Mouse (Mus musculus): ENCODE measurements around the gene Gm47289. TPM values are rescaled to one million over a fixed set of nuclear protein-coding genes. Genes with fewer than 3 reads are reported as not detected.

Gene Gm47289
- polyA plus RNA-seq, 1 experiment from 2014 or later, result not detected

Other genes with a start within 250 kb of the Gm47289 start
- 16.7 and 17.4 TPM in 2 replicates for gene Ctdspl, start 232.7 kb upstream of the Gm47289 start, polyA plus RNA-seq (2015; fragmentation: Nextera tagmentation; extraction: Ambion mirVana)
- 31.6 and 33.6 TPM in 2 replicates for gene Vill, start 106.4 kb upstream of the Gm47289 start, polyA plus RNA-seq (2015; fragmentation: Nextera tagmentation; extraction: Ambion mirVana)
- 39.4 and 50.5 TPM in 2 replicates for gene Plcd1, start 65.7 kb upstream of the Gm47289 start, polyA plus RNA-seq (2015; fragmentation: Nextera tagmentation; extraction: Ambion mirVana)
- 0.85 and 0.89 TPM in 2 replicates for gene Dlec1, start 56.7 kb upstream of the Gm47289 start, polyA plus RNA-seq (2015; fragmentation: Nextera tagmentation; extraction: Ambion mirVana)
- gene Acaa1b, start 2.1 kb upstream of the Gm47289 start, polyA plus RNA-seq (2015; fragmentation: Nextera tagmentation; extraction: Ambion mirVana), result 1.3 and 2.3 TPM in 2 replicates
- not detected in 2 replicates for gene Slc22a13, start 49.9 kb downstream of the Gm47289 start, polyA plus RNA-seq (2015; fragmentation: Nextera tagmentation; extraction: Ambion mirVana)
- 13.3 and 13.5 TPM in 2 replicates for gene Oxsr1, start 163.3 kb downstream of the Gm47289 start, polyA plus RNA-seq (2015; fragmentation: Nextera tagmentation; extraction: Ambion mirVana)
- 116 and 119 TPM in 2 replicates for gene Acaa1a, start 180.5 kb downstream of the Gm47289 start, polyA plus RNA-seq (2015; fragmentation: Nextera tagmentation; extraction: Ambion mirVana)
- 32.4 and 34.7 TPM in 2 replicates for gene Myd88, start 182.2 kb downstream of the Gm47289 start, polyA plus RNA-seq (2015; fragmentation: Nextera tagmentation; extraction: Ambion mirVana)
- gene Xylb, start 198.2 kb downstream of the Gm47289 start, polyA plus RNA-seq (2015; fragmentation: Nextera tagmentation; extraction: Ambion mirVana), result 6.0 and 8.9 TPM in 2 replicates
- gene Slc22a14, start 206.4 kb downstream of the Gm47289 start, polyA plus RNA-seq (2015; fragmentation: Nextera tagmentation; extraction: Ambion mirVana), result 0.08 TPM in 1 of 2 replicates, not detected in the other
- 19.3 and 20.3 TPM in 2 replicates for gene Acvr2b, start 243.0 kb downstream of the Gm47289 start, polyA plus RNA-seq (2015; fragmentation: Nextera tagmentation; extraction: Ambion mirVana)